Mouse (Mus musculus) forebrain, embryonic 14.5 days (tissue): ENCODE data around the gene Rexo4. TPM values are rescaled to one million over a fixed set of nuclear protein-coding genes. Genes with fewer than 3 reads are reported as not detected.

Experiments
- ATAC-seq: fragments of 200-750 bp; cut with Nextera tagmentation; 2 replicates; pipeline ENCODE4 v1.8.0; 2017; ENCODE audit warnings: mild to moderate bottlenecking, moderate library complexity
- DNase-seq: peaks from one replicate; pipeline ENCODE4 v3.0.0-alpha.2; 2015; ENCODE audit warnings: low spot score
- H3K27ac ChIP-seq: fragments of 300-500 bp; sonication (generic); 2 replicates; pipeline ENCODE4 v1.5.1; 2014; ENCODE audit warnings: low read depth, mild to moderate bottlenecking, control low read depth, low read length, moderate library complexity
- H3K27me3 ChIP-seq: fragments of 300-500 bp; sonication (generic); replicated peaks from 2 replicates; pipeline ENCODE4 v1.6.1; 2014; ENCODE audit warnings: low read length, control low read depth, mixed read lengths; ENCODE audit not compliant: control insufficient read depth, insufficient read depth
- H3K36me3 ChIP-seq: fragments of 300-500 bp; sonication (generic); 2 replicates; pipeline ENCODE4 v1.6.1; 2014; ENCODE audit warnings: low read length, control low read depth; ENCODE audit not compliant: control insufficient read depth, insufficient read depth
- H3K4me1 ChIP-seq: fragments of 300-500 bp; sonication (generic); 2 replicates; pipeline ENCODE4 v1.6.1; 2014; ENCODE audit warnings: antibody characterized with exemption, low read length, control low read depth; ENCODE audit not compliant: control insufficient read depth, insufficient read depth
- H3K4me2 ChIP-seq: fragments of 300-500 bp; sonication (generic); 2 replicates; pipeline ENCODE4 v1.6.1; 2014; ENCODE audit warnings: mild to moderate bottlenecking, control low read depth, low read length
- H3K4me3 ChIP-seq: fragments of 300-500 bp; sonication (generic); 2 replicates; pipeline ENCODE4 v1.5.1; 2014; ENCODE audit warnings: low read depth, low read length, control low read depth
- H3K9ac ChIP-seq: fragments of 300-500 bp; sonication (generic); 2 replicates; pipeline ENCODE4 v1.6.1; 2014; ENCODE audit warnings: mild to moderate bottlenecking, low read length, control low read depth, moderate library complexity
- H3K9me3 ChIP-seq: fragments of 300-500 bp; sonication (generic); replicated peaks from 2 replicates; pipeline ENCODE4 v1.6.1; 2016; ENCODE audit warnings: low read length, control low read depth, mixed read lengths; ENCODE audit not compliant: control insufficient read depth
- WGBS: fragments of 180-500 bp; shearing (Covaris S2); extraction: QIAGEN DNeasy Blood & Tissue Kit; methylation state at CpG from one replicate; pipeline ENCODE4 v1.1.7; 2014; 5-methylcytosine and 5-hydroxymethylcytosine counted together
- polyA plus RNA-seq: library from polyadenylated mRNA; unstranded; fragments of >200 nt; fragmentation: Nextera tagmentation; extraction: Ambion mirVana; gene quantifications from 2 replicates; pipeline ENCODE4 v1.2.1, GENCODE M21; 2014

The Rexo4 gene
- polyA plus RNA-seq, 1 experiment from 2014 or later: 36.7 TPM

- peaks cover 22% of the 10 kb centered on the region for H3K4me1 ChIP-seq
- ATAC-seq (no peak), DNase-seq (peak; percentile 28)
- no peak overlapping the region for H3K4me3 ChIP-seq
- H3K36me3 ChIP-seq: peaks cover 51% of the 10 kb centered on the region
- H3K9me3 ChIP-seq: no peaks in the 10 kb centered on the region
- no peak overlapping the region for H3K9ac ChIP-seq
- no peaks in the 10 kb centered on the region for H3K27me3 ChIP-seq
- WGBS: 51% methylated on average over 4 of the region's 4 CpGs
- H3K4me2 ChIP-seq: no peak overlapping the region
- no peak overlapping the region for H3K27ac ChIP-seq
Measured at GRCm38 (mm10) chr2:26907109-26907508, 57.1 kb downstream of the Rexo4 start.

- DNase-seq: no peak
Measured at GRCm38 (mm10) chr2:26906431-26906830, 57.8 kb downstream of the Rexo4 start.

GRCm38 (mm10) chr2:26905936-26906335 is 58.2 kb downstream of the Rexo4 start:
- Histone ChIP-seq H3K4me2 (no peak overlapping the region), H3K4me1 (peaks cover 22% of the 10 kb centered on the region), H3K36me3 (peaks cover 43% of the 10 kb centered on the region), H3K9me3 (no peaks in the 10 kb centered on the region), H3K9ac (no peak overlapping the region), H3K27ac (no peak overlapping the region), H3K4me3 (no peak overlapping the region), H3K27me3 (no peaks in the 10 kb centered on the region)
- 93% methylated on average over 2 of the region's 2 CpGs for WGBS
- DNase-seq (no peak), ATAC-seq (no peak)

More at GRCm38 (mm10) chr2:26906431-26906830, 57.8 kb downstream of the Rexo4 start:
- no peak overlapping the region for H3K9ac ChIP-seq
- H3K27me3 ChIP-seq: no peaks in the 10 kb centered on the region
- no peaks in the 10 kb centered on the region for H3K9me3 ChIP-seq
- peaks cover 22% of the 10 kb centered on the region for H3K4me1 ChIP-seq
- H3K4me2 ChIP-seq: no peak overlapping the region
- H3K4me3 ChIP-seq: no peak overlapping the region
- ATAC-seq: no peak
- no peak overlapping the region for H3K27ac ChIP-seq
- H3K36me3 ChIP-seq: peaks cover 44% of the 10 kb centered on the region
- WGBS: 95% methylated on average over 3 of the region's 3 CpGs

Other genes with a start within 250 kb of the Rexo4 start
- not detected in 2 replicates for gene Abo, start 99.4 kb downstream of the Rexo4 start, polyA plus RNA-seq
- 15.4 and 17.2 TPM in 2 replicates for gene Surf6, start 61.5 kb downstream of the Rexo4 start, polyA plus RNA-seq
- gene Med22, start 53.7 kb downstream of the Rexo4 start, polyA plus RNA-seq: 159 and 161 TPM in 2 replicates
- gene Rpl7a, start 53.6 kb downstream of the Rexo4 start, polyA plus RNA-seq: 626 and 738 TPM in 2 replicates
- 53.3 and 54.0 TPM in 2 replicates for gene Surf2, start 48.0 kb downstream of the Rexo4 start, polyA plus RNA-seq
- 72.0 and 74.2 TPM in 2 replicates for gene Surf1, start 47.9 kb downstream of the Rexo4 start, polyA plus RNA-seq
- 97.3 and 103 TPM in 2 replicates for gene Surf4, start 30.5 kb downstream of the Rexo4 start, polyA plus RNA-seq
- gene Stkld1, start 30.3 kb downstream of the Rexo4 start, polyA plus RNA-seq: 0.52 TPM in 1 of 2 replicates, not detected in the other
- 0.53 TPM in 1 of 2 replicates, not detected in the other for gene Adamts13, start 9.0 kb upstream of the Rexo4 start, polyA plus RNA-seq
- 58.7 and 64.8 TPM in 2 replicates for gene Cacfd1, start 45.5 kb upstream of the Rexo4 start, polyA plus RNA-seq
- gene Slc2a6, start 63.6 kb upstream of the Rexo4 start, polyA plus RNA-seq: 3.4 TPM in 2 replicates
- not detected in 2 replicates for gene Mymk, start 107.8 kb upstream of the Rexo4 start, polyA plus RNA-seq
- 10.4 TPM in 2 replicates for gene Adamtsl2, start 115.0 kb upstream of the Rexo4 start, polyA plus RNA-seq
- gene Fam163b, start 178.1 kb upstream of the Rexo4 start, polyA plus RNA-seq: 2.4 and 3.2 TPM in 2 replicates
- not detected in 2 replicates for gene Dbh, start 200.8 kb upstream of the Rexo4 start, polyA plus RNA-seq